Mouse (Mus musculus) frontal cortex, postnatal 10 days (tissue): ENCODE measurements around the gene Atp2b1.

Experiments
- DNase-seq, 2 experiments: peaks; one replicate each; pipeline ENCODE4 v3.0.0; 2022; ENCODE audit warnings: low spot score in 2 of 2, mixed read lengths in 1 of 2

Gene Atp2b1

DNA sequence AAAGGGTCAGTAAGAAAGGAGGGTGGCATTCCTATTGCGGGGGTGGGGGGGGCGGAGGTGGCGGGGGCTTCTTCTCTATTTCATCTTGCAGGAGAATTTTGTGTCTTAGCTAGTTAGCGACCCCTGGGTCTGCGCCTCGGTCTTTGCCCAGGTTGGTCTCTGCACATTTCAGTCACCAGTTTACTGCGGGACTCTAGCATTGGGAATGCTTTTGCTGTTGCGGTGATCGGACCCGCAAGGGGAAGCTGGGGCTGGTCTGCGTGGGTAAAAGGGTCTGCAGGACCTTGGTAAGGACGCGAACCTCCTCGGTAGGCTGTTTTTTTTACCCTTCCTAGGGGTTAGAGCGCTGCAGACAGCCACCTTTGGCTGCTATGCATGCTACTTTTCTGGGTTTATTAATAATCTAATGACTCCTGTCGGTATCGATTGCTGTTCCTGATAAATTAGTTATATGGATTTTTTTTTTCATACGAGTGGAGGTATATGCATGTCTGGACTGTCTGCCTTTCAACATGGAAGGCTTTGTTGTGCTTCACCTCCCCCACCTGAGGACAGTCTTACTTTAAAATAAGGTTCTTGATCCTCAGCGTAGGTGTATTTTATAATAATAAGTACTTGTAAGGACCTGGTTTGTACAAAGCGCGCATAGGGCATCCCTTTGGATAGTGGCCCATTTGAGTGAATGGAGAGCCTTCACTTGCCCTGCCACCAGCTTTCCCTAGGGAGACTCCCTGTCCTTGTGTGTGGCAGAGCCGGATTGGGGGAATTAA, 2.0 kb downstream of the Atp2b1 start:
- DNase-seq: peak in 1 of 2 experiments; percentile 21

DNA sequence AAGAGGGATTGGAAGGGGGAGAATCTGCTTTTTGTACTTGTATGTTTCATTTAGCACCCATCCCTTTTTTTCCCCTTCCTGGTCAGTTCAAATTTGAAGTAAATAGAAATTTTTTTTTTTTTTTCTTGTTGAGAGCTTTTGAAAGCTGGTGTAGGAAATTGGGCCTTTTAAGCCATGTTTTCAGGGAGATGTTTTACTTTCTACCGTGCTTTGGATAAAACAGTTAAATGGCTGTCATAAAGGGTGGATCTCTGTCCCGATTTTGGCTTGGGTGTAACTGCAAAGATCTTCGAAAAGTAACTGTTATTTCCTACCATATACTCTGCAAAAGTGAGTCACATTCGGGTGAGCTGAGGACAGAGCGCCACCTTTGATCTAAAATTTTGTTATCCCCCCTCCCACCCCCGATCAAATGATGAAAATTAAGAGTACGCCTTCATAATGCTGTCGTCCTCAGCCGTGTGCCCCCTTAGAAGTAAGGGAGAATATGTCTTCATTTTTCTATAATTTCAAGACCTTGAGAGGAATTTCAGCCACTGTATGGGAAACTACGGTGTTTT, 2.7 kb downstream of the Atp2b1 start:
- DNase-seq: no peak

- DNase-seq: no peak
Observed at GRCm38 (mm10) chr10:98925081-98925480, 10.9 kb downstream of the Atp2b1 start.

GRCm38 (mm10) chr10:98926991-98927390, 12.8 kb downstream of the Atp2b1 start:
- no peak for DNase-seq

DNA sequence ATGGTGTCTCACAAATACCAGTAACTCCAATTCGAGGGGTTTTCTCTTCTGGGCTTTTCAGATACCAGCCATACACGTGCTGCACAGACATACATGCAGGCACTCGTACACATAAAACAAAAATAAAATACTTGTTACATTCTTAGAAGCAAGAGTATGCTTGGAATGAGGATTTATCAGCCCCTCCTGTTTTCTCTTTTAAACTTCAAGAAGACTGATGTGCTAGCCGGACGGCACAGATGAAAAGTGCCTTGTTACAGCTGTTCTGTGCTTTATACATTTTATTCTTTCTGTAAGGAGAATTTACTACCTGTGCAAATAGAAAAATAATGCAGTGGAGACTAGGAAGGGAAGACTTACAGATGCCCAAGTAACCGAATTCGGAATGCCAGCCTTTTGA, 15.2 kb downstream of the Atp2b1 start:
- no peak for DNase-seq

GRCm38 (mm10) chr10:98930143-98930542, 15.9 kb downstream of the Atp2b1 start:
- no peak for DNase-seq

- DNase-seq: no peak
Observed at GRCm38 (mm10) chr10:98940137-98940536, 25.9 kb downstream of the Atp2b1 start.

- no peak for DNase-seq
Observed at GRCm38 (mm10) chr10:98940799-98941198, 26.6 kb downstream of the Atp2b1 start.

- DNase-seq: no peak
Observed at GRCm38 (mm10) chr10:98941991-98942390, 27.8 kb downstream of the Atp2b1 start.

DNA sequence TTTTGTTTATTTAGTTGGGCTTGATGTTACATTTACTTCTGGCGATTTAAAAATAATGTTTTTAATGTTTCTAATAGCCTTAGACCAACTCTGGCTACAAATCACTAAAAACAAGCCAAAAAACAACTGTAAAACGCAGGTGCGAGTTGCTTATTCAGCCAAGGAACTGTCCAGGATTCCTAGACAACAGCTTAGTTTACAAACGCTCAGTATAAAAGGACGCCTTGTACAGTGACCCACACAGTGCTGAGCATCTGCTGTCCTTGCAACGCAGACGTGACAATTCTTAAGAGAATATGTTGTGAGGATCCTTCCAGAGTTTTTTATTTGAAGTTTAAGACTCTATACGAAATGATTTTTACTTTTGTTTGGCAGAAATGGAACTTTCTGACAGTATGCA, 28.8 kb downstream of the Atp2b1 start:
- DNase-seq: no peak

- no peak for DNase-seq
Observed at GRCm38 (mm10) chr10:98943894-98944293, 29.7 kb downstream of the Atp2b1 start.

DNA sequence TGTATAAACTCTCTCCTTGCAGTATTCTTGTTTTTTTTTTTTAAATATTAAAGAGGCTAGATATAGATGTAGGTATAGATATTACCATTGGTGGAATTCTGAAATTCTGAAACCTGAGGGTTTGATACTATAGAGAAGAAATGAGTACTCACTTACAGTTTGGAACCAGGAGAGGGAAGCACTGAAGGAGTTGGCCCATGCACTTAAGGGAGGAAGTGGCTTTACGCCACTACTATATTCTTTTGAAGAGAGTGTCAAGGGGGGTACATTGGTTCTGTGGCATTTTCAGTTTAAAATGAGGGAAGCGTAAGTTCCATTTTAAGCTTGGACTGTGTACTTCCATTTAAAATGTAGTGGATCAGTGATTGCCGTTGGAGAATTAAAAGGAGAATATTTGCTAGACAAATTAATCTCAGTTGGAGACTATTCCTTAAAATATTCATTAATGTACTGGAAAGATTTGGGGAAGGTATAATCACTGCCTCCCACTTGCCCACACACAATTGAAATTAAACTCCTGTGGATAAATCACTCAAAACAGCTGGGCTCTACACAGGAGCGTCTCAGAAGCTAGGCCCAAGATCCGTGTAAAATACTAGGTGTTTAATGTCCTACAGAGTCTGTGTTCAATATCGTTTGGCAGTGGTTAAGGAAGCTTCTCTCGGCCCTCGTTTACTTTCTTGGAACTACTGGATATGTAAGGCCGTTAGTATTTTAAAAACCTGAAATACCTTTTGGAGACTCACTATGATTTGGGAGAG, 32.0 kb downstream of the Atp2b1 start:
- DNase-seq: no peak

DNA sequence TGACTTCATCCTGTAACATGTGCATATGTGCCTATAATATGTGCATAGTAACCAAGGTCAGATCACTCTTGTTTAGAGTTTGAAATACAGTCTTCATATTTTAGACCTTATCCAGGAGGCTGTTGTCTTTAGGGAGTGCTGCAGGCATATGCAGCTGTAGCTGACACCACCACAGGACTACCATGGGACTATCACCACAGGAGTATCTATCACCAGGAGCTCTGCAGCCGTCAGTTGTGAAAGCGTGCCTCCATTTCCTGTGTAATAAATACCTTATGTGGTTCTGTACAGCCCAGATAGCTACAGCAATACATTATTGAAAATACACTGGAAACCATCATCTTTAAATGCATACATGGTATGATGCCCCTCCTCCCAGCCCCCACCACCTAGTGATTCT, 33.0 kb downstream of the Atp2b1 start:
- DNase-seq: no peak

DNA sequence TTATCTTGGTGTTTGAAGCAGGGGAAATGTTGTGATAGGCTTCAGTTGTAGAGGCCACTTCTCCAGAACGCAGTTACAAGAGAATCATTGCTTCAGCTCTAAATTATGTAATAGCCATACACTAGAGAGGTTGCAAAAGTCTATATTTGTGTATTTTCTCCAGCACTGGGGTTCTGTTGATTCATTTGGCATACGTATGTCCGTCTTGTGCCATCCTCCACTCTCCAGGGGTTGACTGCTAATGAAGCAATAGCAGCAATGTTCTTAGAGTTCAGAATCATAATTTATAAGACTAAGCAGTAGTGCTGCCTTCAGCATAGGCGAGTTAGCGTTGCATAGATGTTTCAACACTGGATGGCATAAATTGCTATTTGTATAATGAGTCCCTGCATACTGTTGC, 33.9 kb downstream of the Atp2b1 start:
- DNase-seq: no peak

DNA sequence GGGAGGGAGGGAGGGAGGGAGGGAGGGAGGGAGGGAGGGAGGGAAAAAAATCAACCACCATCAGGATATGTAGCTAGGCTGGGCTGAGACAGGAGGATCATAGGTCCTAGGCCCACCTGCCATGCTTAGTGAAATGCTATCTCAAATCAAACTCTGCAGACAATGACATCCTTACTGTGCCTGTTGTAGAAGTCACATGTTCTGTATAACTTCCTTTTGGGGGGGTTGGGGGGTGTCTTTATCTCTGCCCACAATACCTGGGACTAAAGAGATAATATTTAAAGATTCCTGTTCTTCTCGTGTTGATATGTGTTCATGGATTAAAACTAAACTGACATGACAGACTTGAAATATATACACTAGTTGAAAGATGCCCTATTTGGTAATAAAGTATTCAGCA, 35.5 kb downstream of the Atp2b1 start:
- no peak for DNase-seq

DNA sequence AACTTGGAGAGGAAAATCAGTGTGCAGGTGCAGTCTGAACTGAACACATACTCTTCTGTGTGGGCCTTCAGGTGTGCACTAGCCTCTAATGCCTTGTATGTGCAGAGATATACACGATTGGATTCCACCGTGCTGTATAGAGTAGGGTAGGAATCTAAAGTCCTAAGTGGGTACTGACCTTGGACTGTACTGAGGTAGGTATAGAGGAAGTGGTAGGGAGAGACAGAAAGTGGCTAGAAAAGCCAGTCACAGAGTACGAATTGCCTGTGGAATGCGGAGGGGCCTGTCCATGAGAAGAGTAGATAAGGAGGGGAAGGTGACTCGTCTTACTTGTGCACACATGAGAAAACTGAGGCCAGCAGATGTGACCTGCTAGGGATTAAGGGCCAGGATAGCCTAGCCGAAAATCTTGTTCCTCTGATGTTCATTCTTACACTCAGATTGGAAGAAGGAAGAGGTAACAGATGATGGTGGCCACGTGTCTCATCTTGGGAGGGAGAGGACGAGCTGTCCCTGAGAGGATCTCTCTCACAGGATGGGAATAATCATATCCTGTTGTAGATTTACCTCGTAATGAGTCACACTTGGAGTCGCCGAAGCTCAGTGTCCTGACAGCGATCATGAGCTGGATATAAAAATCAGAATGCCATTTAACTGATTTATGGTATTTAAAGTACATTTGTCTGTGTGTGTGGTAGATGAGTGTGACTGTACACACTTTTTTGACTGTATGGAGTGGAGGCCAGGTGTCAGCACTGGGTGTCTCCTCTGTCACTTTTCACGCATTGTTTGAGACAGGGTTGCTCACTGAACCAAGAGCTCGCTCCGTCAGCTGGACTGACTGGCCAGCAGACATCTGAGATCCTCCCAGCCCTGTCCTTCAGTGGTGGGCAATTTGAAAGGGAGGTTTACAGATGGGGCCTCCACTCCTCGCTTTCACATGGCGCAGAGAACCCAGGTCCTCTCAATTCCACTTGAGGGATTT, 37.4 kb downstream of the Atp2b1 start:
- no peak for DNase-seq

DNA sequence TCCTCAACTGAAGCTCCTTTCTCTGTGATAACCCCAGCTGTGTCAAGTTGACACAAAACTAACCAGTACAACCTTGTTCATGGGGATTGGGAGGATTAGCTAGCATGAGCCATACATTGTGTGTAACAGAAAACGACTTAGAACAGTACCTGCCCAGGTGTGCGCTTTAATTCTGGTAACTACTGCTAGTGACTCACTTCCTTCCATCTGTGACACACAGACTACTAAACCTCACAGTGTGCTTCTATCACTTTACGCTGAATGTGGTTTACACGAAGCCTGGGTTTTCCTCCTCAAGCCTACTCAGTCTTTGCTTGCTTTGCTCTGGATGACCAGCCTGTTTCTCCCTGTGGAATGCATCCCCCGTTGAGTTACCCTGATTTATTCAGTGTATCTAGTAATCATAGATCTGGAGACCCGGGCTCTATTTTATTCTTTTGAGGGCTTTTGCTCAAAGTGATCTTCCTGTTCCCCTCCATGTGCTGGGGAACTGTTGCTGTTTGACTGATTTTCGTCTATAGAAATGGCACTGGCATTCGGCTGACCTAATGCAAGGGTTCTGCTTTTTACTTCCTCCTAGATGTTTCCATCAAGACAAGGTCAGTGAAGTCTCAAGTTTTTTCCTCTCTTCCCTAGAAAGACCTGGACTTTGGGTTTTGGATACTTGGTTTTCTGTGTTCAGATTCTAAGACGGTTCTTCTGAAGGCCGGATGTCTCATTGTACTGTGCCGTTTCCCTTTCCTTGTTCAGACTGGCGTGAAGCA, 40.2 kb downstream of the Atp2b1 start:
- no peak for DNase-seq

DNA sequence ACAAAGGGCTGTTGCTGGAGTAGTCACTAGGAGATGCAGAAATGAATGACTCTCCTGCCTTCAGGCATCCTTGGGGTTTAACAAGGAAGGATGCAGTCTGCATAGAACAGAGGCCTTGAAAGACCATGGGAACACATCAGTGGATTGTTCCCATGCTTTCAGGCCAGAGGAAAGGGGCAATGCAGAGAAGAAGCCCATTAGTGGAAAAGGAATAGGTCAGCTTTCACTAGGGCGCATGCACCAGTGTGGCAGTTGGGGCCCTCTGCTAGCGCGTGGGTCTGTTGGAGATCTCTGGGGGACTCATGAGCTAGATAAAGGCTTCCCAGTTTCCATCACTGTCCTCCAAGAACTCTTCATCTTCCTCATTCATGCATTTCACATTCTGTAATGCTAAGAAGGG, 41.9 kb downstream of the Atp2b1 start:
- no peak for DNase-seq

- no peak for DNase-seq
Observed at GRCm38 (mm10) chr10:98958752-98959151, 44.5 kb downstream of the Atp2b1 start.

DNA sequence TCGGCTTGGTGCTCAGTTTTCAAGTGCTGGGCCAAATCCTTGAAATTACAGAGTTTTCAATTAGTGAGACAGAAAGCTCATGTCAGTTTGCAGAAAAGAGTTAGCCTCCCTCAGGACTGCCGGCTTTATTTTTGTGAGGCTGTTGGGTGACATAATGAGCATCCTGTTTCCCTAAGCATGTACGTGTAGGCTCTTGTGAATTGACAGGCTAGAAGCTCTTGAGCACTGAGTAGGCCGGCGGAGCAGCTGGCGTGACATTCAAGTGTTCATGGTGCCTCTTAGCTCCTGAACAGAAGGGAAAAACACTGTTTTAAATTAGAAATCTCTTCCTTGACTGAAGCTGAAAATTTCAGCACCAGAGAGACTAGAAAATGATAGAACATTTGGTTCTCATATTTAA, 45.2 kb downstream of the Atp2b1 start:
- peak; percentile 47 to 63 for DNase-seq

DNA sequence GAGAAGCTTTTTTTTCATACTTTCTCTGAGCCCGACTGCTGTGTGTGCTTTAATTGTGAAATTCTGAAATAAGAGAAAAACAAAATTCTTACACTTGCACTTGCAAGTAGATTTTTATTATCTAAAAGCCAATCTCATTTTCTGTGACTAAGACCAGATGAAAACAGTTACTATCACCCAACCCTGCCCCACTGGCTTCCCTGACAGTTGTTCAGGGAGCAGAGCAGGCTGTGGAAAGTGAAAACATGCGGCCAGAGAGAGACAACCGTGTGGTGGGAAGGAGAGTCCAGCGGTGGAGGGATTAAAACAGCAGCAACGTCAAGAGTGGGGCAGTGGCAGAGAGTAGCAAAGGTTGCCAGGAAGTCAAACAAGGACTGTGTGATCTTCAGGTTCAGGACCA, 46.7 kb downstream of the Atp2b1 start:
- DNase-seq: no peak
